Mouse (Mus musculus): Measurements from ENCODE around the gene Ccdc63. TPM values are rescaled to one million over a fixed set of nuclear protein-coding genes. Genes with fewer than 3 reads are reported as not detected.
A peak's percentile ranks its signal among the peaks of the same experiment; 100 is the strongest.

Gene Ccdc63
- polyA plus RNA-seq, 1 experiment, result 0.17 TPM

DNA sequence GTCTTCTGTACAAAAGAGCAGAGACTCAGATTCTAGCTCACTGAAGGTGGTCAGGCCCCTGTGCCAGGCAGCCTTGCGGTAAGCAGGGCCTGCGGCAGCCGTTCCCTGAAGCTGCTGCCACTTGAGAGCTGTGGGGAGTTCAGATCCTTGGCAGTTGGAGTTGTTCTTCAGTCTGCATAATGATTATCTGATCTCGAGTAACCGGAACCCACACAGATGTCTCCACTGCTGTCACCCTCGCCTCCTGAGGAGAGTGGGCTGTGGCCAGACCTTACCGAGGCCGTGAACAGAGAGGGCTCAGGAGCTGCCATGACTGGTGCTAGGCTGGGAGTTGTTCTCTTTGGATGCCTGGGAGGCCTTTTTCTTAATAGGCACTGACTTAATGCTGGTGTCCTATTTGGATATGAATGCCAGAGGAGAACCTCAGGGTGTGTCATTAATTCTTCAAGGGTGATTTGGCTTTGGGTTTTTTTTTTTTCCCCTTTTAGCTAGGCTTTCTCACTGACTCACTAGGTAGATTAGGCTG is 26.1 kb upstream of the Ccdc63 start:
- H3K4me3 ChIP-seq (ENCODE audit: insufficient read depth, low read length), result no peak overlapping the region
- no peak for TF ChIP-seq CTCF (IDR thresholded peaks at IDR 0.05; ENCODE audit: extremely low read depth, insufficient read depth, low read length)
- no peak for TF ChIP-seq POLR2A (IDR thresholded peaks at IDR 0.05; ENCODE audit: extremely low read depth, insufficient read depth, low read length)
- peak overlapping the region; percentile 48; the same call in 1 of the 2 replicates for H3K27ac ChIP-seq (ENCODE audit: insufficient read depth, low read length)
- peaks cover 38% of the 10 kb centered on the region for H3K4me1 ChIP-seq (ENCODE audit: control insufficient read depth, insufficient read depth, low read length)

DNA sequence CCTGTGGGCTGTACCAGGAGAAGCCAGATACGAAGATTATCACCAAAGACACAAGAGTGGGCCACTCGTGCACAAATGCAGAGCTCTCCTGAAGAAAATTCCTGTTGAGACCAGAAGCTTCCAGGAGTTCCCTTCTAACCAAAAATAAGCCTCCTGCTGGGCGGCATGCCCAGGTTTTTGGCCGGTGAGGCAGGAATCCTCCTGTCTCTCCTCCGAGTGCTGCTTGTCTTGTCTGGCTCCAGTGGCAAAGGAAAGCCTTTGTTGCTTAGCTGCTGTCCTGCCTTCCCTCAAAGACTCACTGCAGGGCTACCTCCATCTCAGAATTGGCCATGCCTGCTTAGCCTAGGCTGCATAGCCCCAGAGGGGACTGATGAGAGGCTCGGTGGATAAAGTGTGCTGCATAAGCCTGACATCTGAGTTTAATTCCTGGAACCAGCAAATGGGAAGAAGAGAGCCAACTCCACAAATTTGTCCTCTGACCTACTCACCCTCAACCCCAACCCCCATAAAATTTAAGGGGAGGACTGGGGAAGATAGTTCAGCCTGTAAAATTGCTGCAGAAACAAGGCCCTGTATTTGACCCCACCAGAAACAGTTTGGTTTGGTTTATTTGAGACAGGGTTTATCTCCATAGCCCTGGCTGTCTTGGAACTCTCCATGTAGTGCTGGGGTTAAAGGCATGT is 24.8 kb upstream of the Ccdc63 start:
- Histone ChIP-seq H3K4me3 (ENCODE audit: insufficient read depth, low read length) (no peak overlapping the region), H3K4me1 (ENCODE audit: control insufficient read depth, insufficient read depth, low read length) (peaks cover 42% of the 10 kb centered on the region)
- TF ChIP-seq POLR2A (IDR thresholded peaks at IDR 0.05; ENCODE audit: extremely low read depth, insufficient read depth, low read length), result no peak
- no peak for TF ChIP-seq CTCF (IDR thresholded peaks at IDR 0.05; ENCODE audit: extremely low read depth, insufficient read depth, low read length)

GRCm38 (mm10) chr5:122164011-122164410 is 23.4 kb upstream of the Ccdc63 start:
- H3K4me1 ChIP-seq (ENCODE audit: control insufficient read depth, insufficient read depth, low read length), result peaks cover 40% of the 10 kb centered on the region
- no peak overlapping the region for H3K4me3 ChIP-seq (ENCODE audit: insufficient read depth, low read length)
- TF ChIP-seq CTCF (IDR thresholded peaks at IDR 0.05; ENCODE audit: extremely low read depth, insufficient read depth, low read length), result no peak
- no peak for TF ChIP-seq POLR2A (IDR thresholded peaks at IDR 0.05; ENCODE audit: extremely low read depth, insufficient read depth, low read length)
- peak overlapping the region; percentile 33; the same call in 1 of the 2 replicates for H3K27ac ChIP-seq (ENCODE audit: insufficient read depth, low read length)

More for the DNA sequence above, 24.8 kb upstream of the Ccdc63 start:
- H3K27ac ChIP-seq (ENCODE audit: insufficient read depth, low read length), result no peak overlapping the region

DNA sequence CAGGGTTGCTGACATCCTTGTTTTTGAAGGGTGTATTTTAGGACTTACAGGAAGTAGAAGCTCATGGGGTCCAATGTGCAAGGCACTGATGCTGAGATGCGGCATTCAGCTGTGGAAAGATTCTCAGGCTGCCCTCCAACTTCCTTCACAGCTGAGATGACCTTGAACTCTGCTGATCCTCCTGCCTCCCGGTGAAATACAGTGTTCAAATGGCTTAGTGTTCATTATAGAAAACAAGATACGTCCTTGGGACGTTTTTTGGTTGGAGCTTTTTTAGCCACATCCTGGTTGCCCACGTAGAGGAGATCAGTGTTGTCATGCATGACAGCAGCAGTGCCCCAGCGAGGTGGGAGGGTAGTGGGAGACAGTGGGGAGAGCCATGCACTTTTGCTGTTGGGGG is 22.6 kb upstream of the Ccdc63 start:
- TF ChIP-seq POLR2A (IDR thresholded peaks at IDR 0.05; ENCODE audit: extremely low read depth, insufficient read depth, low read length), result no peak
- TF ChIP-seq CTCF (IDR thresholded peaks at IDR 0.05; ENCODE audit: extremely low read depth, insufficient read depth, low read length), result no peak
- Histone ChIP-seq H3K27ac (ENCODE audit: insufficient read depth, low read length) (no peak overlapping the region), H3K4me3 (ENCODE audit: insufficient read depth, low read length) (no peak overlapping the region), H3K4me1 (ENCODE audit: control insufficient read depth, insufficient read depth, low read length) (peaks cover 38% of the 10 kb centered on the region)

- TF ChIP-seq CTCF (IDR thresholded peaks at IDR 0.05; ENCODE audit: extremely low read depth, insufficient read depth, low read length) (no peak), POLR2A (IDR thresholded peaks at IDR 0.05; ENCODE audit: extremely low read depth, insufficient read depth, low read length) (peak; percentile 22; the same call in 1 of the 2 replicates)
- Histone ChIP-seq H3K27ac (ENCODE audit: insufficient read depth, low read length) (peak overlapping the region; percentile 81), H3K4me1 (ENCODE audit: control insufficient read depth, insufficient read depth, low read length) (peaks cover 18% of the 10 kb centered on the region), H3K4me3 (ENCODE audit: insufficient read depth, low read length) (peak overlapping the region; percentile 97)
Observed at GRCm38 (mm10) chr5:122158557-122159515, 18.2 kb upstream of the Ccdc63 start.

DNA sequence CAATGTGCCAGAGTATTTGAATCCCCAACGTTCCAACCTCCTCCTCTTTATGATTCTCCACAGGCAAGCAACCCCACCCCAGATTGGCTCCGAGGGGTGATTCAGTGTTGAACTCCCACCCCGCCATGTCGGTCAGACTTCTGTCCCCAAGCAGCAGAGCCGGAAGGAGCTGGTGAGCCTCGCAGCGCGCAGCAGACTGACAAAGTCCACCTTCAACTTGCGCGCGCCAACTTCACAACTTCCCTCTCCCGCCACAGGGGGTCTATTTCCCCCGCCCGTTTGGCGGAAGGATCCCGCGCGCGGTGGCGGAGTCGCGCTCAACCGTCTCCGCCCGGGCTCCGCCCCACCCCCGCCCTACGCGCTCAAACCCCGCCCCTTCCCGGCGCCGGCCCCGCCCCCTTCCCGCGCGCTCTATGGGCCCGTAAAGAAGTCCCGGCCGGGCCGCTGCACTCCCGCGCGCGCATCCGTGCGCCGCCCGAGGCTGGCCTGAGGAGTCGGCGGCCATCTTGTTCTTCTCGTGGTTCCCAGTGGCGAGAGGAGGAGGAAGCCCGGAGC is 17.3 kb upstream of the Ccdc63 start, which contains the start of gene Ppp1cc:
Gene Ppp1cc (plus strand): TSS at position 452 of the 555 bp plus-strand sequence.
- Histone ChIP-seq H3K4me3 (ENCODE audit: insufficient read depth, low read length) (peak within 1 kb of the TSS; percentile 97), H3K27ac (ENCODE audit: insufficient read depth, low read length) (peak within 1 kb of the TSS; percentile 81), H3K4me1 (ENCODE audit: control insufficient read depth, insufficient read depth, low read length) (peaks cover 12% of the 10 kb centered on the region)
- TF ChIP-seq CTCF (IDR thresholded peaks at IDR 0.05; ENCODE audit: extremely low read depth, insufficient read depth, low read length), result no peak
- TF ChIP-seq POLR2A (IDR thresholded peaks at IDR 0.05; ENCODE audit: extremely low read depth, insufficient read depth, low read length), result peak; percentile 40; the same call in 1 of the 2 replicates

- H3K4me3 ChIP-seq (ENCODE audit: insufficient read depth, low read length), result no peak overlapping the region
- TF ChIP-seq POLR2A (IDR thresholded peaks at IDR 0.05; ENCODE audit: extremely low read depth, insufficient read depth, low read length) (no peak), CTCF (IDR thresholded peaks at IDR 0.05; ENCODE audit: extremely low read depth, insufficient read depth, low read length) (no peak)
- peaks cover 4% of the 10 kb centered on the region; the same call in 1 of the 2 replicates for H3K4me1 ChIP-seq (ENCODE audit: control insufficient read depth, insufficient read depth, low read length)
- no peak overlapping the region for H3K27ac ChIP-seq (ENCODE audit: insufficient read depth, low read length)
Observed at GRCm38 (mm10) chr5:122156486-122156885, 15.9 kb upstream of the Ccdc63 start.

DNA sequence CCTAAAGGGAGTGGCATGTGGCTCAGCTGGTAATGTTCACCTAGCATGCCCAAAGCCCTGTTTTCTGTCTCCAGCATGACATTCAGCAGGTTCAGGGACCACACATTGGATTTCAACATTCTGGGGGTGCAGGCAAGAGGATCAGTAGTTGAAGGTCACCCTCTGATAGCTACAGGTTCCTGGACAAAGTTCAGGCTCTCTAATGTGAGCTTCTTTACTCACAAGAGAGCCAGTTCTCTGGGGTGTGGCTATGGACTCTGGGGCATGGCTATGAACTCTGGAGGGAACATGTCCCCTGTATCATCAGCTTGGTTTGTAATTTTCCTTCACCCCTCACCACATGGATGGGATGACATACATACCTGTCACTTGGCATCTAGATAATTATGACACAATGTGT is 15.0 kb upstream of the Ccdc63 start:
- Histone ChIP-seq H3K4me1 (ENCODE audit: control insufficient read depth, insufficient read depth, low read length) (peaks cover 2% of the 10 kb centered on the region; the same call in 1 of the 2 replicates), H3K4me3 (ENCODE audit: insufficient read depth, low read length) (no peak overlapping the region), H3K27ac (ENCODE audit: insufficient read depth, low read length) (no peak overlapping the region)
- no peak for TF ChIP-seq CTCF (IDR thresholded peaks at IDR 0.05; ENCODE audit: extremely low read depth, insufficient read depth, low read length)
- no peak for TF ChIP-seq POLR2A (IDR thresholded peaks at IDR 0.05; ENCODE audit: extremely low read depth, insufficient read depth, low read length)

- no peak overlapping the region for H3K27ac ChIP-seq (ENCODE audit: insufficient read depth, low read length)
- TF ChIP-seq CTCF (IDR thresholded peaks at IDR 0.05; ENCODE audit: extremely low read depth, insufficient read depth, low read length), result no peak
- no peak for TF ChIP-seq POLR2A (IDR thresholded peaks at IDR 0.05; ENCODE audit: extremely low read depth, insufficient read depth, low read length)
- H3K4me1 ChIP-seq (ENCODE audit: control insufficient read depth, insufficient read depth, low read length), result peaks cover 2% of the 10 kb centered on the region; the same call in 1 of the 2 replicates
- no peak overlapping the region for H3K4me3 ChIP-seq (ENCODE audit: insufficient read depth, low read length)
Observed at GRCm38 (mm10) chr5:122154782-122155181, 14.2 kb upstream of the Ccdc63 start.
